Mouse (Mus musculus) brain, embryonic 14.5 days (tissue): ENCODE measurements at regions not wholly inside any gene's neighbourhood (a gene's known extent, or its start where the extent isn't known, plus 50 kb on each side); places are given as distances from the start of the nearest gene placed in this dataset.

ENCODE experiments used
- DNase-seq: peaks from one replicate; pipeline ENCODE4 v3.0.0-alpha.2; 2011; ENCODE audit warnings: low read depth
- CTCF ChIP-seq: fragments of 200-500 bp; IDR thresholded peaks from 2 replicates; pipeline ENCODE4 v1.5.1; 2012; ENCODE audit warnings: inconsistent platforms, mild to moderate bottlenecking, moderate library complexity, borderline replicate concordance; ENCODE audit not compliant: insufficient read depth, insufficient read length; ENCODE audit errors: extremely low read depth
- POLR2A ChIP-seq: fragments of 200-500 bp; IDR thresholded peaks from 2 replicates; pipeline ENCODE4 v1.6.1; 2012; ENCODE audit warnings: mild to moderate bottlenecking, inconsistent platforms, borderline replicate concordance; ENCODE audit not compliant: poor library complexity, insufficient read depth, insufficient read length, severe bottlenecking; ENCODE audit errors: extremely low read depth

DNA sequence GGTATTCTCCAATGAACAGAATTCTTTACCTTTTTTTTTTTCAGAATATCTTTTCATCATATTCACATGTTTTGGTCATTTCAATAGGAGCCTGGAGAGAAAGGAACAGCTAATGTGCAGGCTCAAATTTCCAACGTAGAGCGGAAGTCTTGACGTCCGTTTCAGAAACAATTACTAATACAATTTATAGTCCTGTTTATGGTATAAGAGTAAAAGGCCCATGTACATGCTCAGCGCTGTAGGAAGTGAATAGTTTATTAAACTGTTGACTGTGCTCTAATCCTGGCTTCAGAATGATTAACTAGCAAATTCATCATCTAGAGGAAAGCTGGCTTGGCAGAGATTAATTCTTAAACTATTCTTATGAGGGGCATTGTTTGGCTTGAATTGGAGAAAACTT lies 142.1 kb downstream of the Pik3r1 start:
- DNase-seq, result no peak
- TF ChIP-seq POLR2A (no peak), CTCF (no peak)

DNA sequence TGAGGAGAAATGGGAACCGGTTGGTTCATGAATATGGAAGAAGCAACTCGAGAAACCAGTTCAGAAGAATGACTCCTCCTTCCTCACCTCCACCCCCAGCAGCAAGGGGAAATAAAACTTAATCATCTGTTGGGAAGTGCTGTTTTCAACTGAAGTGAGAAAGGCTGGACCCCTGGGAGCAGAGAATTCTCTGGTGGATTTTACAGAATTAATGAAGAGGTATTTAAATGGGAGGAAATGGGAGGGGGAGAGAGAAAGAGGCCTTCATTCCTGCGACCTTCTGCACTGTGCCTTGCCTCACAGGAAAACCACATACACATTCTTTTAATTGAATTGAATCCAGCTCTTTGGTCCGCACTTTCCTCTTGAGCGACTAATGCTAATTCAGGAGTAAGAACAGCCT lies 143.8 kb downstream of the Pik3r1 start:
- TF ChIP-seq POLR2A (no peak), CTCF (no peak)
- DNase-seq, result peak; percentile 57

DNA sequence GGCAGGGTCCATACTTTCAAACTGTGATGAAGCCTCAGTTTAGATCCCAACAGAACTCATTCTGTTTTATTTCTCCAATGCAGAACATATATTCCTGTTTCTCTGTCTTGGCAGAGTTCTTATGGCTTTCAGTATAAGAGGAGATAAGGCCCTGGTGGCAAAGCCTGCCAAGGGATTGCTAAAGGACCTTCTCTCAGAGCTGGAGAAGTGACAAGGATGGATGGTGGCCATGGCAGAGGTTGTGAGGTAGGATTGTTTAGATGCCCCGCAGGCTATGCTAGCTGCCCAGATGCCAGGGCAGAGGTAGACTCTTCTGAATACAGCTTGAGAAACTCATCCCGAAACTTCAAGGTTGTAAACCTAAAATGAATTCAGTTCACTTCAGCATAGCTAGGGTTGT lies 145.4 kb downstream of the Pik3r1 start:
- no peak for DNase-seq
- no peak for TF ChIP-seq CTCF
- no peak for TF ChIP-seq POLR2A

DNA sequence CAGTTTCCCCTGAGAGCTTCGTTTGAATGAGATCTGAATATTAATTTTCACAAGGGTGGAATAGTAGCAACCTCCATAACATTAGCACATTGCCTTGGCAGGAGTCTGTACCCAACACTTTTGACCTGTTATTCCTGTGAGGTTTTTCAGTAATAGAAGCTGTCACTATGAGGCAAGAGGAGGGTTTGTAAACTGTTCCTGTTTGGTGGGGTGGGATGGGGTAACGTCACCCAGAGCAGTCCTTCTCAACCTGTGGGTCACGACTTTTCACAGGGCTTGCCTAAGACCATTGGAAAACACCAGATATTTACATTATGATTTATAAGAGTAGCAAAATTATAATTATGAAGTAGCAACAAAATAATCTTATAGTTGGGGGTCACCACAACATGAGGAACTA lies 147.4 kb downstream of the Pik3r1 start:
- DNase-seq, result no peak
- TF ChIP-seq POLR2A, result no peak
- no peak for TF ChIP-seq CTCF

DNA sequence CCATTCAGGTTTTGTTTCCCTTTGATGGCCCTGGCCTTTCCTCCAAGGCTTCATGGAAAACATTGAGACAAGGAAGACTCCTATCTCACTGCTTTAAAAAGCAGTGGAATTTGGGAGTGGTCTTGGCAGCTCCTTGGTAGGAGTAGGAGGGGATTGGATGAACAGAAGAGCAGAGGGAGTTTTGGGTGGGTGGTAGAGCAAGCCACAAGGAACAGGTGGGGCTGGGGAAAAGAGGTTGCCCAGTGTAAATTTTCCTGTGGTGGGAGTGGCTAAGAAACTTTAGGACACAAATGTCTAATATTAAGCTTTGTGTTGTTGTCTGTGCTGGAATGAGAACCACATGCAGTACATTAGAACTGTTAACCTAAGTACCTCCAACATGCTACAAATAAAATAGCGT lies 148.9 kb downstream of the Pik3r1 start:
- TF ChIP-seq POLR2A, result no peak
- TF ChIP-seq CTCF, result no peak
- DNase-seq, result no peak

DNA sequence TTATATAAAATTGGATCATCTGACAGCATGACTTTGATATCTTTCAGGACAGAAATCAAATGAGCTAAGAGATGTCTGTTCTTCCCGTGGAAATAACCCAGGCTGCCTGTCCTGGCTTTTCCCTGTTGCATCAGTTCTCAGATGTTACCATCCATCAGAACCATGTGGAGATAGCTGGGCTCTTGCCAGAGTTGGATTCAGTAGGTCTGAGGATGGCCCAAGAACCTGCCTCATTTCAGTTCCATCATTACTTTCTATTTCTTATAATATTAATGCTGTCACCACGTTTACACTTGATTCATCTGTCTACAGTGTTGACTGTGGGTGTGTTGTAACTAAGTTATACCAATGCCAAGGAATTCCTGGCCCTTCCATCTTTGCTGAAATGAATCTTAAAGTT lies 155.2 kb downstream of the Pik3r1 start:
- no peak for DNase-seq
- TF ChIP-seq CTCF (no peak), POLR2A (no peak)

DNA sequence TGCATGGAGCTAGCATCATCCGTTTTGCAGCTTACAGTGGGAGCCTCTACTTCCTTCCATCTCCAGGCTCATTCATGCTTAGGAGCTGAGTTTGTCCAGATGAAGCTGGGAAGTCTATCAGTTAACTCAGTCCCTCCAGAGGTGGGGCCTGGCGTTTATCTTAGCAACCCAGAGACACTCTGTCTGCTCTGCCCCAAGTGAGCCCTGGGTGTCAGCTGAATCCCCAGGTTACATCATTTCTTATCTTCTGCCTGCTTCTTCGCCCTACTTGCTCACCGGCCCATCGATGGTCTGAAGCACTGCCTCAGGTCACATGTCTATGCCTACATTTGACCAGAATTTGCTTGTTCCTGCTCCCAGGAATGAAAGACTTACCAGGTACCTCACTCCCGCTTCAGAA lies 156.3 kb downstream of the Pik3r1 start:
- TF ChIP-seq CTCF, result no peak
- no peak for TF ChIP-seq POLR2A
- DNase-seq, result no peak

DNA sequence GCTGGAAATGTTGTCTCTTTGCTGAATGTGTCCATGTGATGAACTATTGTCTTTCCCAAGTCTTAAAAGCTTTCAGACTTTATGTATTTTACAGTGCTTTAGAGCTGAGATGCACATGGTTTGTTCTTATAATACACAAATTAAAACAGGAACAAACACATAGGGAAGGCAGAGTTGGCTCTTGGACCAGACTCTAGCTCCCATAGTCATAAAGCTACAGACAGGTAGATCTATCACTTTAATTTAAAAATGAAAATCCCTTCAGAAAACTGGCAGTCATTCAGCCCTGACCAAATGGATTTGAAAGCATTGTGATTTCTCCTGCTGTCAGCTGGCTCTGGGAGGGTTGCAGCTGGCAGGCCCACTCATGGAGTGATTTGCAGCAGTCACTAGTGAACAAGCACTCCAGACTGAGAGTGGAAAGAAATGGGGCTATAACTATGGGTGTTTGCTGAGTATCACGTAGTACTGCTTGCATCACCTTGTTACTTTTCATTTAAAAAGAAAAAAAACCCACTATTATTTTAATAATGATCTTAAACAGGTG lies 161.8 kb downstream of the Pik3r1 start:
- TF ChIP-seq POLR2A (no peak), CTCF (no peak)
- peak; percentile 34 for DNase-seq

DNA sequence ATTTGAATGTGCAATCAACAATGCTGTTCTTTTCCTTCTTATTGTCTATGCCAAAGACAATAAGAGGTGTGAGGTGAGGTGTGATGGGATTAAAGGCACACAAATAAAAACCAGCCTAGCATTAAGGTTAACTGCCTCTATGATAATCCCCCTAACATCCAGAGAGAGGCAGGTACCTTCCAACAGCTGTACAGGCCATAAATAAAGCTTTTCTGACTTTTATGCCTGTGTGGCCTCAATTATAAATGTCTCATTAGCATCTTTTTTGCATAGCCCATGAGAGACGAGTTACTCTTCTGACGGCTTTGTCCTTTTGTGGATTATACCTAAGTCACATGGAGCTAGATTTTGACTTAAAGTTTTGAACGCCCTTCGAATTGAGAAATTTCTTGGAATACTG lies 162.3 kb downstream of the Pik3r1 start:
- no peak for DNase-seq
- no peak for TF ChIP-seq CTCF
- TF ChIP-seq POLR2A, result no peak

DNA sequence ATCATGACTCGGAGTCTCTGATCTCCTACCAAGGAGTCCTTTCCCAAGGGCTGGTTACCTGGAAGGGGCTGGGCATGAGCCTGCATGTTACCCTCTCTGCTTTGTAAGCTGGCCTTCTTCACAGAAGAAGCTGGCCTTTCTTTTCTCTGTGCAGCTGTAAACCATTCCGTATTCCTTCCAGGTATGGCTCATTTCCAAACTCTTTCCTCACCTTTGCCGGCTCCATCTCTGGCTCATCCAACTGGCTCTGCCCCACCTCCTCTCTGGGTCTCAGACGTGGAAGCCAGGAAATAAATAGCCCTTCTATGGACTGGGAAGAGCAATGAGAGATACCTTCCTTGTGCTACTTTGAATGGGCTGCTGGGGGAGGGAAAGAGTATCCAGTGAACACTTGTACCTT lies 163.0 kb downstream of the Pik3r1 start:
- TF ChIP-seq CTCF (no peak), POLR2A (no peak)
- no peak for DNase-seq

DNA sequence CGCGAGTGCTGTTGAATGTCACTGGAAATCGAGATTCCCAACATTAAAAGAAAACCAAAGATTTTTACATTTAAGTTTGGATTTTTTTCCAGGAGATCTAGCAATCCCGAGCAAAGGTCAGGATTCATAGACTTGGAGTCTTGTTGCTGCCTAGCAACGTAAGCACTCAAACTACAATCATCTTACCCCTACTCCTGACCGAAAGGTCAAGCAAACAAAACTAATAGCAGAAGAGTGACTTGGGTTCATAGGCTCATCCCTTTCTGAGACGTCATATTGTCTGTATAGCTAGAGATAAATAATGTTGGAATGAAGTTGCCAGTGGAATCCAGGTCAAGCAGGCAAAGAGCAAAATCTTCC lies 169.9 kb downstream of the Pik3r1 start:
- no peak for TF ChIP-seq CTCF
- TF ChIP-seq POLR2A, result no peak

DNA sequence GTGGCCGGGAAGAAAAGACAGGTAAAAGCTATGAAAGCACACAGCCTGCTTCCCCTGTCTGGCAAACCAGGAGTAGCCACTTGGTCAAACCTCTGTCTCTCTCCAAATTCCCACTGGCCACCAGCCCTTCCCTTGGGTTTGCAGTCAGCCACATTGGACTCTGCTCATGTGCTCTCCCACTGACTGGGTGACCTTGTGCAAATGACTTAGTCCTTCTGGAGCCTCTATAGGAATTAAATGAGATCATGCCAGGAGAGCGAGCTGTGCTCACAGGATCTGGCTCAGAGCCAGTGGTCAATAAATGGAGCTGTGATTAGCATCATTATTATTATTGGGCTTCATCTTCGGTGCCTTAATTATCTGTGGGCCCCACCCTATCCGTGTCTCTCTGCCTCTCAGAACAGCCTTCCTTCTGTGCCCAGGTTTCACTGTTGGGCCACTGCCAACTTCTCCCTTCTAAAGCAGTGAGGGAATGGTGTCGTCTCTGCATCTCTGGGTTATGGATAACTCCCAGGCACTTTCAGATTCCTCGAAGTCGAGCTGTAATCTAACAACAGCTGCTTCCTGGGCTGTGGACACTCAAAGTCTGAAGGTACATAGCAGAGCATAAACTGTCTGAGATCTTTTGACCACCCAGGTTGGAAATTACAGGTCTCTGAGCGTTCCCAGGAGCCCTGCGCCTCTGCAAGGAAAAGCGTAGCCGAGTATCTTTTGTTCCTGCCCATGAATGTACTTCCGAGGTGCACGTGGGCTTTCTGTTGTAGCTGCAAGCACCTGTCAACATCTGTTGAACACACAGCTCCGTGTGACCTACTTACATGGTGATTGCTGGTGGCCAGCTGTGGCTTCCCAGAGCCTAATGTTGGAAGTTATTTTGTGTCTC lies 170.5 kb downstream of the Pik3r1 start:
- TF ChIP-seq POLR2A (no peak), CTCF (no peak)
- DNase-seq, result peak; percentile 21

More for the DNA sequence above, 169.9 kb downstream of the Pik3r1 start:
- DNase-seq, result no peak

DNA sequence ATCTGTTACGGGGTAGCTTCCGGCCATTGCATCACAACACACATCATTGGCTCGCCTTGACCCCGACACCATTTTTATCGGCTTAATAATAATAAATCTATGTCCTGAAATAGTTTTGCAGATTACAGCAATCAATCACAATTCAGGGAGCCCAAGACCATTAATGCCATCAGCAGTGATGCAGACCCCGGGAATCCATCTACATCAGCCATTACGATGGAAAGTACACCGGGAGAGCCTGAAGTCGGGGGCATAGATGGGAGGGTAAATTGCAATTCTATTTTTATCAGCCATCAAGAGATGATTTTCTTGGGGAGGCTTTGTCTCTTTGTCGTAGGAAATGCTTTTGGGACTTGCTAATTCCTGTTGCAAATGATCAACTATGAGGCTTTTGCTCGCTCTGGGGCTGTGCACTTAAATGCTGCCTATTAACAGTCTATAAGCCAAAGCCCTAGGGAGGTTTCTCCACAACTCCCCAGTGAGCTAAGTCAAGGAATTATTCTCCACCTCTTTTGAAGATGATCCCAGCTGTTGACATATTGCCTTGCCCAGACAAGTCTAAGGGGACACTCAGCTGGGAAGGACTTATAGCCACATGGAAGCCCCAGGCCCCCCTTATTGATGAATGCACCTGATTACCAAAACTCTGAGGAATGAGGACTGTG lies 173.4 kb downstream of the Pik3r1 start:
- peak; percentile 39 for DNase-seq

More for the DNA sequence above, 173.4 kb downstream of the Pik3r1 start:
- TF ChIP-seq POLR2A (no peak), CTCF (no peak)
